Mouse (Mus musculus) small intestine, adult 2 months (tissue): Measurements from ENCODE around the gene Rps27rt.

ENCODE experiments used
- CTCF ChIP-seq: fragments of 200-500 bp; IDR thresholded peaks from 2 replicates; pipeline ENCODE4 v1.5.1; 2012; ENCODE audit warnings: low read depth, mild to moderate bottlenecking, control low read depth, inconsistent platforms, low read length, moderate library complexity, mixed read lengths; ENCODE audit not compliant: insufficient replicate concordance, insufficient read length; ENCODE audit errors: extremely low read depth
- POLR2A ChIP-seq: fragments of 200-500 bp; IDR thresholded peaks from 2 replicates; pipeline ENCODE4 v1.6.1; 2012; ENCODE audit warnings: low read depth, mild to moderate bottlenecking, control low read depth, inconsistent platforms, low read length, moderate library complexity

GRCm38 (mm10) chr9:114936687-114937086 is 45.9 kb downstream of the Rps27rt start:
- TF ChIP-seq POLR2A: no peak
- TF ChIP-seq CTCF: no peak
